Mouse (Mus musculus): ENCODE results near the gene Ndufb2. TPM values are rescaled to one million over a fixed set of nuclear protein-coding genes. Genes with fewer than 3 reads are reported as not detected.

Ndufb2 gene
- polyA plus RNA-seq, 1 experiment from 2014 or later, result 461 TPM

GRCm38 (mm10) chr6:39591481-39591880 lies 893 bp upstream of the Ndufb2 start:
- H3K4me2 ChIP-seq (replicated peaks; ENCODE audit: low read depth), result peak overlapping the region; percentile 69; the same call in 1 of the 2 replicates
- no peaks in the 10 kb centered on the region for H3K27me3 ChIP-seq (ENCODE audit: control insufficient read depth, insufficient read depth, low read length)
- DNase-seq (ENCODE audit: low spot score), result no peak
- TF ChIP-seq EP300 (optimal IDR thresholded peaks at IDR 0.05) (no peak), CTCF (IDR thresholded peaks at IDR 0.05; ENCODE audit: low read depth) (no peak)
- no peak for ATAC-seq (ENCODE audit: low FRiP score, low TSS enrichment)
- whole genome bisulfite sequencing, result 88% methylated on average over 4 of the region's 4 CpGs
- no peaks in the 10 kb centered on the region for H3K9me3 ChIP-seq (ENCODE audit: control insufficient read depth, low read length)
- H3K4me3 ChIP-seq (ENCODE audit: low read depth, low read length), result no peak overlapping the region
- H3K4me1 ChIP-seq (replicated peaks; ENCODE audit: control insufficient read depth, insufficient read depth), result no peaks in the 10 kb centered on the region
- H3K27ac ChIP-seq (replicated peaks), result no peak overlapping the region
- H3K36me3 ChIP-seq (ENCODE audit: control insufficient read depth, insufficient read depth, low read length), result peaks cover 12% of the 10 kb centered on the region; the same call in 1 of the 2 replicates
- no peak overlapping the region for H3K9ac ChIP-seq (ENCODE audit: low read length)

GRCm38 (mm10) chr6:39600851-39601250 lies 8.5 kb downstream of the Ndufb2 start:
- DNase-seq (ENCODE audit: low spot score), result no peak
- Histone ChIP-seq H3K4me3 (ENCODE audit: low read depth, low read length) (no peak overlapping the region), H3K36me3 (ENCODE audit: control insufficient read depth, insufficient read depth, low read length) (peaks cover 16% of the 10 kb centered on the region; the same call in 1 of the 2 replicates), H3K4me2 (replicated peaks; ENCODE audit: low read depth) (no peak overlapping the region), H3K27ac (replicated peaks) (no peak overlapping the region), H3K27me3 (ENCODE audit: control insufficient read depth, insufficient read depth, low read length) (no peaks in the 10 kb centered on the region), H3K9ac (ENCODE audit: low read length) (no peak overlapping the region), H3K9me3 (ENCODE audit: control insufficient read depth, low read length) (no peaks in the 10 kb centered on the region), H3K4me1 (replicated peaks; ENCODE audit: control insufficient read depth, insufficient read depth) (no peaks in the 10 kb centered on the region)
- WGBS, result 85% methylated on average over 3 of the region's 3 CpGs
- ATAC-seq (ENCODE audit: low FRiP score, low TSS enrichment), result no peak
- TF ChIP-seq CTCF (IDR thresholded peaks at IDR 0.05; ENCODE audit: low read depth), result no peak
- no peak for TF ChIP-seq EP300 (optimal IDR thresholded peaks at IDR 0.05)

- 82% methylated on average over 3 of the region's 3 CpGs for WGBS
These were observed 9.5 kb downstream of the Ndufb2 start for GRCm38 (mm10) chr6:39601828-39602227.

GRCm38 (mm10) chr6:39604565-39604964 lies 12.2 kb downstream of the Ndufb2 start:
- no peak overlapping the region for H3K27ac ChIP-seq (replicated peaks)
- H3K9me3 ChIP-seq (ENCODE audit: control insufficient read depth, low read length), result no peaks in the 10 kb centered on the region
- H3K9ac ChIP-seq (ENCODE audit: low read length), result no peak overlapping the region
- ATAC-seq (ENCODE audit: low FRiP score, low TSS enrichment), result no peak
- WGBS, result 66% methylated on average over 5 of the region's 5 CpGs
- H3K27me3 ChIP-seq (ENCODE audit: control insufficient read depth, insufficient read depth, low read length), result no peaks in the 10 kb centered on the region
- no peak overlapping the region for H3K4me3 ChIP-seq (ENCODE audit: low read depth, low read length)
- no peak overlapping the region for H3K4me2 ChIP-seq (replicated peaks; ENCODE audit: low read depth)
- no peak for TF ChIP-seq CTCF (IDR thresholded peaks at IDR 0.05; ENCODE audit: low read depth)
- TF ChIP-seq EP300 (optimal IDR thresholded peaks at IDR 0.05), result no peak
- 0 out of 2 replicates have a peak, but pooled peaks cover 8% of the 10 kb centered on the region for H3K36me3 ChIP-seq (ENCODE audit: control insufficient read depth, insufficient read depth, low read length)
- no peak for DNase-seq (ENCODE audit: low spot score)
- no peaks in the 10 kb centered on the region for H3K4me1 ChIP-seq (replicated peaks; ENCODE audit: control insufficient read depth, insufficient read depth)

More at GRCm38 (mm10) chr6:39601828-39602227, 9.5 kb downstream of the Ndufb2 start:
- no peaks in the 10 kb centered on the region for H3K9me3 ChIP-seq (ENCODE audit: control insufficient read depth, low read length)
- peaks cover 16% of the 10 kb centered on the region; the same call in 1 of the 2 replicates for H3K36me3 ChIP-seq (ENCODE audit: control insufficient read depth, insufficient read depth, low read length)
- TF ChIP-seq EP300 (optimal IDR thresholded peaks at IDR 0.05) (no peak), CTCF (IDR thresholded peaks at IDR 0.05; ENCODE audit: low read depth) (no peak)
- H3K27ac ChIP-seq (replicated peaks), result no peak overlapping the region
- DNase-seq (ENCODE audit: low spot score) (no peak), ATAC-seq (ENCODE audit: low FRiP score, low TSS enrichment) (no peak)
- H3K4me1 ChIP-seq (replicated peaks; ENCODE audit: control insufficient read depth, insufficient read depth), result no peaks in the 10 kb centered on the region
- no peak overlapping the region for H3K4me3 ChIP-seq (ENCODE audit: low read depth, low read length)
- no peak overlapping the region for H3K9ac ChIP-seq (ENCODE audit: low read length)
- H3K4me2 ChIP-seq (replicated peaks; ENCODE audit: low read depth), result no peak overlapping the region
- no peaks in the 10 kb centered on the region for H3K27me3 ChIP-seq (ENCODE audit: control insufficient read depth, insufficient read depth, low read length)

GRCm38 (mm10) chr6:39606056-39606455 lies 13.7 kb downstream of the Ndufb2 start:
- H3K4me2 ChIP-seq (replicated peaks; ENCODE audit: low read depth), result no peak overlapping the region
- no peak for TF ChIP-seq EP300 (optimal IDR thresholded peaks at IDR 0.05)
- H3K36me3 ChIP-seq (ENCODE audit: control insufficient read depth, insufficient read depth, low read length), result 0 out of 2 replicates have a peak, but pooled peaks cover 7% of the 10 kb centered on the region
- ATAC-seq (ENCODE audit: low FRiP score, low TSS enrichment) (no peak; the same call in 1 of the 2 replicates), DNase-seq (ENCODE audit: low spot score) (no peak)
- H3K27ac ChIP-seq (replicated peaks), result no peak overlapping the region
- H3K4me1 ChIP-seq (replicated peaks; ENCODE audit: control insufficient read depth, insufficient read depth), result no peaks in the 10 kb centered on the region
- no peak overlapping the region for H3K9ac ChIP-seq (ENCODE audit: low read length)
- no peaks in the 10 kb centered on the region for H3K9me3 ChIP-seq (ENCODE audit: control insufficient read depth, low read length)
- H3K27me3 ChIP-seq (ENCODE audit: control insufficient read depth, insufficient read depth, low read length), result no peaks in the 10 kb centered on the region
- no peak overlapping the region for H3K4me3 ChIP-seq (ENCODE audit: low read depth, low read length)
- WGBS, result 59% methylated on average over 6 of the region's 6 CpGs

- Histone ChIP-seq H3K4me2 (replicated peaks; ENCODE audit: low read depth) (no peak overlapping the region), H3K4me3 (ENCODE audit: low read depth, low read length) (no peak overlapping the region), H3K36me3 (ENCODE audit: control insufficient read depth, insufficient read depth, low read length) (0 out of 2 replicates have a peak, but pooled peaks cover 6% of the 10 kb centered on the region), H3K27me3 (ENCODE audit: control insufficient read depth, insufficient read depth, low read length) (no peaks in the 10 kb centered on the region), H3K27ac (replicated peaks) (no peak overlapping the region), H3K9me3 (ENCODE audit: control insufficient read depth, low read length) (no peaks in the 10 kb centered on the region), H3K9ac (ENCODE audit: low read length) (no peak overlapping the region), H3K4me1 (replicated peaks; ENCODE audit: control insufficient read depth, insufficient read depth) (no peaks in the 10 kb centered on the region)
- no peak for ATAC-seq (ENCODE audit: low FRiP score, low TSS enrichment)
- no peak for DNase-seq (ENCODE audit: low spot score)
- 51% methylated on average over 3 of the region's 3 CpGs for WGBS
- TF ChIP-seq CTCF (IDR thresholded peaks at IDR 0.05; ENCODE audit: low read depth) (no peak), EP300 (optimal IDR thresholded peaks at IDR 0.05) (no peak)
These were observed 14.5 kb downstream of the Ndufb2 start for GRCm38 (mm10) chr6:39606862-39607261.
